Mouse (Mus musculus) MEL (cell line): Measurements from ENCODE around the gene Sh2d3c.

Source experiments
- CHD1 ChIP-seq: IDR thresholded peaks from 2 replicates; pipeline ENCODE4 v1.6.1; 2012; ENCODE audit warnings: low read depth, mild to moderate bottlenecking, inconsistent platforms, low read length, improper control_type of control experiment
- CTCF ChIP-seq, 3 experiments: IDR thresholded peaks in 2 of 3; conservative IDR thresholded peaks in 1 of 3; 2 replicates each; pipeline ENCODE4 v1.5.1; 2011 to 2012; ENCODE audit warnings: low read length in 3 of 3, low read depth in 2 of 3, mild to moderate bottlenecking in 2 of 3, improper control_type of control experiment in 1 of 3, inconsistent platforms in 1 of 3, mixed read lengths in 1 of 3, moderate library complexity in 1 of 3; ENCODE audit not compliant: control insufficient read depth in 1 of 3, insufficient read depth in 1 of 3, poor library complexity in 1 of 3, severe bottlenecking in 1 of 3
- JUND ChIP-seq: IDR thresholded peaks from 2 replicates; pipeline ENCODE4 v1.6.1; 2011; ENCODE audit warnings: low read depth, mild to moderate bottlenecking, improper control_type of control experiment, low read length
- MXI1 ChIP-seq: IDR thresholded peaks from 2 replicates; pipeline ENCODE4 v1.6.1; 2011; ENCODE audit warnings: mild to moderate bottlenecking, low read depth, low read length, improper control_type of control experiment
- SMC3 ChIP-seq: IDR thresholded peaks from 2 replicates; pipeline ENCODE4 v1.6.1; 2011; ENCODE audit warnings: low read depth, low read length, improper control_type of control experiment

- TF ChIP-seq CHD1 (no peak), CTCF (IDR thresholded peaks at IDR 0.05 in 2 of 3, conservative IDR thresholded peaks at IDR 0.05 in 1 of 3; ENCODE audit: control insufficient read depth in 1 of 3, insufficient read depth in 1 of 3, low read depth in 2 of 3, low read length in 3 of 3, poor library complexity in 1 of 3, severe bottlenecking in 1 of 3) (no peak), JUND (no peak), SMC3 (no peak), MXI1 (no peak)
These were observed 40.5 kb downstream of the Sh2d3c start for GRCm38 (mm10) chr2:32761361-32761760.
